Mouse (Mus musculus) left cerebral cortex, adult 6 months (tissue): ENCODE measurements around the gene Orm3. TPM values are rescaled to one million over a fixed set of nuclear protein-coding genes. Genes with fewer than 3 reads are reported as not detected.

Experiments
- long read RNA-seq, 2 experiments: library from polyadenylated mRNA; unstranded; transcript quantifications; one replicate each; pipeline ENCODE4 v2.0.0; 2019 to 2020
- polyA plus RNA-seq: library from polyadenylated mRNA; unstranded; fragments of <200 nt; fragmentation: Nextera tagmentation; gene quantifications from 2 replicates; pipeline ENCODE4 v1.2.3, GENCODE M21; 2021

The Orm3 gene
- polyA plus RNA-seq, result not detected in 2 replicates
- long read RNA-seq, experiment 1, result 0 reads
- long read RNA-seq, experiment 2, result 0 reads

GRCm38 (mm10) chr4:63355877-63356665 is at the start of gene Orm3:
Gene Orm3, plus strand, starts transcription at chr4:63356162.

GRCm38 (mm10) chr4:63344295-63344694 is 11.7 kb upstream of the Orm3 start, which contains the start of gene Orm1:
Gene Orm1, plus strand, starts transcription at chr4:63344560.

GRCm38 (mm10) chr4:63362150-63362549 is 6.2 kb downstream of the Orm3 start, which contains the start of gene Orm2:
Gene Orm2, plus strand, starts transcription at chr4:63362449.

GRCm38 (mm10) chr4:63403040-63403959 is 47.3 kb downstream of the Orm3 start, which contains the start of gene Akna:
Gene Akna, minus strand, starts transcription at chr4:63403354.

Other genes with a start within 250 kb of the Orm3 start
- gene Ambp, start 201.4 kb upstream of the Orm3 start, polyA plus RNA-seq, result not detected in 2 replicates
- gene Kif12, start 184.0 kb upstream of the Orm3 start, polyA plus RNA-seq, result not detected in 2 replicates
- 0.23 and 0.37 TPM in 2 replicates for gene Col27a1, start 142.2 kb upstream of the Orm3 start, polyA plus RNA-seq
- gene Orm1, start 11.6 kb upstream of the Orm3 start, polyA plus RNA-seq, result not detected in 2 replicates
- gene Orm2, start 6.3 kb downstream of the Orm3 start, polyA plus RNA-seq, result not detected in 2 replicates
- 0.72 and 0.83 TPM in 2 replicates for gene Akna, start 47.2 kb downstream of the Orm3 start, polyA plus RNA-seq
- gene Whrn, start 139.8 kb downstream of the Orm3 start, polyA plus RNA-seq, result 4.0 and 9.7 TPM in 2 replicates
- gene Atp6v1g1, start 188.6 kb downstream of the Orm3 start, polyA plus RNA-seq, result 314 and 330 TPM in 2 replicates
- gene Tmem268, start 202.6 kb downstream of the Orm3 start, polyA plus RNA-seq, result 8.0 and 9.5 TPM in 2 replicates
- not detected in 2 replicates for gene Gm11213, start 249.1 kb downstream of the Orm3 start, polyA plus RNA-seq